In genomic region chr17:71102571-71103551, GRCm38 (mm10) we compare ENCODE assay signal across 8 mouse cellular contexts.
A peak's percentile ranks its signal among the peaks of the same experiment; 100 is the strongest.
DNase-seq lines count a peak whose midpoint lies in the region; ATAC-seq and TF ChIP-seq lines count a peak whose summit lies in the region.

No protein-coding gene starts in this region.

- H3K4me3 ChIP-seq in heart, postnatal 0 days (ENCODE audit: low read depth, low read length): no peak overlapping the region
- H3K4me3 ChIP-seq in hindbrain, embryonic 12.5 days: no peak overlapping the region

- TF ChIP-seq CTCF in heart, postnatal 0 days (IDR thresholded peaks at IDR 0.05; ENCODE audit: low read depth): no peak

- DNase-seq in heart, adult 11 months: peak; percentile 95
- no peak for DNase-seq in heart, postnatal 36 days
- DNase-seq in adipocyte (ENCODE audit: low spot score): peak; percentile 54
- DNase-seq in heart, postnatal 0 days (ENCODE audit: low spot score): peak; percentile 74
- peak; percentile 72 for DNase-seq in lung, postnatal 25 days (ENCODE audit: low spot score)
- no peak for DNase-seq in spleen, postnatal 10 days (ENCODE audit: low spot score in 2 of 2)

- intact Hi-C loops in heart, postnatal 36 days (cut with DNase I): no loop called here

- H3K36me3 ChIP-seq in heart, postnatal 0 days (replicated peaks; ENCODE audit: control insufficient read depth, insufficient read depth, low read length): peaks cover 81% of the 10 kb centered on the region
- H3K36me3 ChIP-seq in hindbrain, embryonic 12.5 days: no peaks in the 10 kb centered on the region

- peak overlapping the region; percentile 39; the same call in 1 of the 2 replicates for H3K9ac ChIP-seq in heart, postnatal 0 days (replicated peaks; ENCODE audit: low read depth, low read length)
- H3K9ac ChIP-seq in hindbrain, embryonic 12.5 days: no peak overlapping the region

- TF ChIP-seq EP300 in heart, postnatal 0 days (IDR thresholded peaks at IDR 0.05; ENCODE audit: low read depth): no peak

- ATAC-seq in heart, postnatal 0 days (ENCODE audit: insufficient read depth, low read depth): peak; percentile 62
- ATAC-seq in hindbrain, embryonic 12.5 days (ENCODE audit: low FRiP score): no peak
- ATAC-seq in inflammation-experienced regulatory T-cells, adult 6 months: no peak

- no peaks in the 10 kb centered on the region for H3K27me3 ChIP-seq in heart, postnatal 0 days (ENCODE audit: control insufficient read depth, insufficient read depth, low read length)
- no peaks in the 10 kb centered on the region for H3K27me3 ChIP-seq in hindbrain, embryonic 12.5 days

- H3K4me2 ChIP-seq in heart, postnatal 0 days (ENCODE audit: low read depth, low read length): 0 out of 2 replicates have a peak overlapping the region, but pooled peaks have one; percentile 8
- H3K4me2 ChIP-seq in hindbrain, embryonic 12.5 days (replicated peaks): no peak overlapping the region

- WGBS in heart, postnatal 0 days: 14% methylated on average over 17 of the region's 17 CpGs
- 57% methylated on average over 17 of the region's 17 CpGs for WGBS in hindbrain, embryonic 12.5 days

- H3K27ac ChIP-seq in heart, postnatal 0 days (ENCODE audit: low read depth): peak overlapping the region; percentile 74
- no peak overlapping the region; the same call in 1 of the 2 replicates for H3K27ac ChIP-seq in hindbrain, embryonic 12.5 days

- no peaks in the 10 kb centered on the region for H3K9me3 ChIP-seq in heart, postnatal 0 days (replicated peaks; ENCODE audit: control insufficient read depth, low read length)
- no peaks in the 10 kb centered on the region for H3K9me3 ChIP-seq in hindbrain, embryonic 12.5 days (replicated peaks)

- peaks cover 12% of the 10 kb centered on the region for H3K4me1 ChIP-seq in heart, postnatal 0 days (ENCODE audit: control insufficient read depth, insufficient read depth)
- peaks cover 6% of the 10 kb centered on the region for H3K4me1 ChIP-seq in hindbrain, embryonic 12.5 days

Comparison
In these comparisons a context has a peak if more than half of its experiments do, and no peak if none do; other contexts are left out.
1. DNase-seq: peak in heart, adult 11 months (single experiment), adipocyte (single experiment), heart, postnatal 0 days (single experiment) and lung, postnatal 25 days (single experiment); none in heart, postnatal 36 days (0 of 2) and spleen, postnatal 10 days (0 of 2).